Mouse (Mus musculus): ENCODE data around the gene Plbd2. TPM values are rescaled to one million over a fixed set of nuclear protein-coding genes. Genes with fewer than 3 reads are reported as not detected.

Plbd2 gene
- polyA plus RNA-seq, 1 experiment from 2014 or later: 28.7 TPM

DNA sequence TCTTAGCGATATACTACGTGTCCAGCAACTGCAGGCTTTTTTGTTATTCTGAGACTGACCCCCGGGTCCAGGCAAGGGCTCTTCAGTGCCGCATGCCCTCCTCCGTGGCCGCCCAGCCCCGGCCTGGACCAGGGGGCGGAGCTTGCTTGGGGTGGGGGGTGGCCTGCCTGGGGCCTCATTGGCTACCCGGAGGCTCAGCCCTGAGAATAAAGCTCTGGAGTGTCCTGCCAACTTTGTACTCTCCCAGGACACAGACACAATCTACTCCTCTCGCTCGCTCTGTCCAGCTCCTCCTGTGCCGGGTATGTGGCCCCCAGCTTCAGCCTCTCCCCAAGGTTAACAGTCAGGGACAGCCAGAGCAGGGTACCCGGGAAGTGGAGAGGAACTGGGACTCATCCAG, 27.1 kb downstream of the Plbd2 start, which contains the start of gene Sds:
TSS of gene Sds (plus strand) at position 231 of the 400 bp plus-strand sequence.
- Histone ChIP-seq H3K4me3 (ENCODE audit: low read depth, low read length) (no peak within 1 kb of the TSS), H3K27me3 (ENCODE audit: control insufficient read depth, insufficient read depth, low read length) (no peaks in the 10 kb centered on the region; the same call in 1 of the 2 replicates), H3K36me3 (ENCODE audit: control insufficient read depth, insufficient read depth, low read length) (no peaks in the 10 kb centered on the region), H3K9ac (ENCODE audit: low read depth, low read length) (no peak within 1 kb of the TSS), H3K27ac (ENCODE audit: low read depth, low read length) (no peak within 1 kb of the TSS), H3K4me2 (peak within 1 kb of the TSS; percentile 33; the same call in 1 of the 2 replicates), H3K4me1 (ENCODE audit: control insufficient read depth, insufficient read depth, low read length) (peaks cover 6% of the 10 kb centered on the region), H3K9me3 (replicated peaks; ENCODE audit: control insufficient read depth, low read length) (no peaks in the 10 kb centered on the region)
- ATAC-seq (replicated peaks; ENCODE audit: insufficient number of reproducible peaks, low FRiP score, low TSS enrichment): no peak
- 14% methylated on average over 13 of the region's 13 CpGs for WGBS (ENCODE audit: insufficient replicate concordance)

DNA sequence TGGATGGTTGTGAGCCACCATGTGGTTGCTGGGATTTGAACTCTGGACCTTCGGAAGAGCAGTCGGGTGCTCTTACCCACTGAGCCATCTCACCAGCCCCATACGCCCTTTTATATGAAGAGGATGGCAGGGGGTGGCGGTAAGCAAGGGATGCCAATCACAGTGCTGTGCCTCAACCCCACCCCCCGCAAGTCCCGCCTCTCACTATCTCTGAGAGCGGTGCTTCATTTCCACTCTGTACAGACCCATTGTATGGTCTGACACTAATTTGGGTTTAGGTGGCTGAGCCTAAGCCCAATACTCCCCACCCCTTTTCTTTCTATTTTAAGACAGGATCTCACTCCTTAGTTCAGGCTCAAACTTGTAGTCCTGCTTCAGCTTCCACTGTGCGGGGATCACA, 27.6 kb downstream of the Plbd2 start:
- H3K4me3 ChIP-seq (ENCODE audit: low read depth, low read length): no peak overlapping the region
- no peak overlapping the region for H3K9ac ChIP-seq (ENCODE audit: low read depth, low read length)
- H3K27ac ChIP-seq (ENCODE audit: low read depth, low read length): no peak overlapping the region
- WGBS (ENCODE audit: insufficient replicate concordance): 45% methylated on average over 8 of the region's 8 CpGs
- H3K9me3 ChIP-seq (replicated peaks; ENCODE audit: control insufficient read depth, low read length): no peaks in the 10 kb centered on the region
- no peaks in the 10 kb centered on the region; the same call in 1 of the 2 replicates for H3K27me3 ChIP-seq (ENCODE audit: control insufficient read depth, insufficient read depth, low read length)
- peaks cover 6% of the 10 kb centered on the region for H3K4me1 ChIP-seq (ENCODE audit: control insufficient read depth, insufficient read depth, low read length)
- no peak for ATAC-seq (replicated peaks; ENCODE audit: insufficient number of reproducible peaks, low FRiP score, low TSS enrichment)
- H3K36me3 ChIP-seq (ENCODE audit: control insufficient read depth, insufficient read depth, low read length): no peaks in the 10 kb centered on the region
- H3K4me2 ChIP-seq: peak overlapping the region; percentile 33; the same call in 1 of the 2 replicates

DNA sequence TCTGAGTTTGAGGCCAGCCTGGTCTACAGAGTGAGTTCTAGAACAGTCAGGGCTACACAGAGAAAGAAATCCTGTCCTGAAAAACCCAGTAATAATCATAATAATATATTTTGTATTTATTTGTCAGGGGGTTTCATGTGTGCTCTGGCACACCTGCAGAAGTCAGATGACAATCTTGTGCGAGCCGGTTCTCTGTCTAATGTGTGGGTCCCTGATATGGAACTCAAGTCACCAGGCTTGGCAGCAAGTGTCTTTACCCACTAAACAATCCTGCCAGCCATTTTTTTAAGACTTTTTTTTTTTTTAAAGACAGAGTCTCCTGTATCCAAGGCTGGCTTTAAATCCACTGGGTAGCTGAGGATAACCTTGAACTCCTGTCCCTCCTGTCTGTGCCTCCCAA, 30.1 kb downstream of the Plbd2 start:
- peaks cover 6% of the 10 kb centered on the region for H3K4me1 ChIP-seq (ENCODE audit: control insufficient read depth, insufficient read depth, low read length)
- ATAC-seq (replicated peaks; ENCODE audit: insufficient number of reproducible peaks, low FRiP score, low TSS enrichment): no peak
- no peak overlapping the region for H3K9ac ChIP-seq (ENCODE audit: low read depth, low read length)
- 86% methylated on average over 2 of the region's 2 CpGs for WGBS (ENCODE audit: insufficient replicate concordance)
- H3K27ac ChIP-seq (ENCODE audit: low read depth, low read length): no peak overlapping the region
- H3K9me3 ChIP-seq (replicated peaks; ENCODE audit: control insufficient read depth, low read length): no peaks in the 10 kb centered on the region
- H3K27me3 ChIP-seq (ENCODE audit: control insufficient read depth, insufficient read depth, low read length): no peaks in the 10 kb centered on the region; the same call in 1 of the 2 replicates
- no peak overlapping the region for H3K4me2 ChIP-seq
- no peaks in the 10 kb centered on the region for H3K36me3 ChIP-seq (ENCODE audit: control insufficient read depth, insufficient read depth, low read length)
- no peak overlapping the region for H3K4me3 ChIP-seq (ENCODE audit: low read depth, low read length)

DNA sequence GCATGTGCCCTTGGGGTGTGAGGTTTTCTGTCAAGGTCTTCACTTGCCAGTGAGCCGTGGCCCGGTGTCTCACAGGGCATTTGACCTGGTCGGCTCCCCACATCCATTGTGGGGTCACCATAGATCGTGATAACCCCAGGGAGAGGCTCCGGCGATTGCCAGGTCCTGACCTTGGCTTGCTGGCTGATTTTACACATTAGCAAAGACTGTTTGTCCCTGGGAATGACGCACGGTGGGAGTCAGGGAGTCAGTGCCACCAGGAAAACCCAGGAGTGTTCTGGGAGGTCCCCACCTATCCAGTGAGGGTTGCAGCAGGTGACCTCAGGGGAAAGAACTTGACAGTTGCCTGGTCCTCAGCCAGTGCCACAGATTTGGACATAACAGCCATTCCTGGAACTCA, 30.7 kb downstream of the Plbd2 start, which contains the start of gene Sdsl:
TSS of gene Sdsl (minus strand) at position 41 of the 400 bp plus-strand sequence.
- no peaks in the 10 kb centered on the region for H3K9me3 ChIP-seq (replicated peaks; ENCODE audit: control insufficient read depth, low read length)
- no peak within 1 kb of the TSS for H3K9ac ChIP-seq (ENCODE audit: low read depth, low read length)
- peaks cover 6% of the 10 kb centered on the region for H3K4me1 ChIP-seq (ENCODE audit: control insufficient read depth, insufficient read depth, low read length)
- no peak within 1 kb of the TSS for H3K4me3 ChIP-seq (ENCODE audit: low read depth, low read length)
- H3K36me3 ChIP-seq (ENCODE audit: control insufficient read depth, insufficient read depth, low read length): no peaks in the 10 kb centered on the region
- no peak for ATAC-seq (replicated peaks; ENCODE audit: insufficient number of reproducible peaks, low FRiP score, low TSS enrichment)
- H3K27me3 ChIP-seq (ENCODE audit: control insufficient read depth, insufficient read depth, low read length): no peaks in the 10 kb centered on the region
- H3K27ac ChIP-seq (ENCODE audit: low read depth, low read length): no peak within 1 kb of the TSS
- H3K4me2 ChIP-seq: no peak within 1 kb of the TSS
- 64% methylated on average over 8 of the region's 8 CpGs for WGBS (ENCODE audit: insufficient replicate concordance)

DNA sequence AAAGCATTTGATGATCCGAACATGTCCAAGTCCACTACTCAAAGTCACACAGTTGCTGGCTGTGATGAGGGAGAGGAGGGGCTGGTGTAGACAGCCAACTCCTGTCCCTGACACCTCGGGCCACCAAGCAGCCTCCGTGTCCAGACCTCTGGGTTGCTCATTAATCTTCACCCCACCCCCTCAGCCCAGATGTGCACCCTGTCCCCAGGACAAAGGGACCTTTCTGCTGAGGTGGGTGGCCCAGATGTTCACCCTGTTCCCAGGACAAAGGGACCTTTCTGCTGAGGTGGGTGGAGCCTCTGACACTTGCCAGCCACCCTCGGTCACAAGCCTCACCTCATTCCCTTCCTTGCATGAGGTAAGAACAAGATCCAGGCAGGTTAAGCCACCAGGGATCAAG, 31.9 kb downstream of the Plbd2 start:
- 52% methylated on average over 4 of the region's 4 CpGs for WGBS (ENCODE audit: insufficient replicate concordance)

DNA sequence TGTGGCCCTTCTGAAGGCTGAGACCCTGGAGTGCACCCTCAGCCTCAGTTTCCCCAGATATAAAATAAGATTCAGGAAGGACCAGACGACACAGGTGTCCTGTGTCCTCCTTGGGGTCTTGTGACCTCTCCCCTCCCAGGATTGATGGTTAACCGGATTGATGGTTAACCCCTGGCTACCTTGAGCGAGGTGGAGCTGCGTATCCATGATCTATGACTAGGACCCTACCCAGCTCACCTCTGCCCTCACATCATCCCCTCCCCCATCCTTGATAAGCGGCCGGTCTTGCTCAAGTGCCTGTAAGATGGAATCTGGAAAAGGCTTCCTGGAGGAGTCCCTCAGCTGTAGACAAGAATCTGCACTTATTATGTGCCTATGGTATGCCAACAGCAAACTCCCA, 34.6 kb downstream of the Plbd2 start:
- Histone ChIP-seq H3K4me3 (ENCODE audit: low read depth, low read length) (no peak overlapping the region), H3K4me1 (ENCODE audit: control insufficient read depth, insufficient read depth, low read length) (peaks cover 3% of the 10 kb centered on the region; the same call in 1 of the 2 replicates), H3K9ac (ENCODE audit: low read depth, low read length) (no peak overlapping the region), H3K4me2 (no peak overlapping the region), H3K27me3 (ENCODE audit: control insufficient read depth, insufficient read depth, low read length) (no peaks in the 10 kb centered on the region), H3K36me3 (ENCODE audit: control insufficient read depth, insufficient read depth, low read length) (no peaks in the 10 kb centered on the region), H3K9me3 (replicated peaks; ENCODE audit: control insufficient read depth, low read length) (no peaks in the 10 kb centered on the region; the same call in 1 of the 2 replicates), H3K27ac (ENCODE audit: low read depth, low read length) (no peak overlapping the region)
- WGBS (ENCODE audit: insufficient replicate concordance): 80% methylated on average over 6 of the region's 6 CpGs
- no peak for ATAC-seq (replicated peaks; ENCODE audit: insufficient number of reproducible peaks, low FRiP score, low TSS enrichment)

More for the DNA sequence above, 31.9 kb downstream of the Plbd2 start:
- no peak overlapping the region for H3K9ac ChIP-seq (ENCODE audit: low read depth, low read length)
- H3K9me3 ChIP-seq (replicated peaks; ENCODE audit: control insufficient read depth, low read length): no peaks in the 10 kb centered on the region
- H3K27me3 ChIP-seq (ENCODE audit: control insufficient read depth, insufficient read depth, low read length): no peaks in the 10 kb centered on the region
- H3K4me2 ChIP-seq: no peak overlapping the region
- H3K4me1 ChIP-seq (ENCODE audit: control insufficient read depth, insufficient read depth, low read length): peaks cover 9% of the 10 kb centered on the region
- H3K4me3 ChIP-seq (ENCODE audit: low read depth, low read length): no peak overlapping the region
- H3K27ac ChIP-seq (ENCODE audit: low read depth, low read length): no peak overlapping the region
- ATAC-seq (replicated peaks; ENCODE audit: insufficient number of reproducible peaks, low FRiP score, low TSS enrichment): no peak
- no peaks in the 10 kb centered on the region for H3K36me3 ChIP-seq (ENCODE audit: control insufficient read depth, insufficient read depth, low read length)

DNA sequence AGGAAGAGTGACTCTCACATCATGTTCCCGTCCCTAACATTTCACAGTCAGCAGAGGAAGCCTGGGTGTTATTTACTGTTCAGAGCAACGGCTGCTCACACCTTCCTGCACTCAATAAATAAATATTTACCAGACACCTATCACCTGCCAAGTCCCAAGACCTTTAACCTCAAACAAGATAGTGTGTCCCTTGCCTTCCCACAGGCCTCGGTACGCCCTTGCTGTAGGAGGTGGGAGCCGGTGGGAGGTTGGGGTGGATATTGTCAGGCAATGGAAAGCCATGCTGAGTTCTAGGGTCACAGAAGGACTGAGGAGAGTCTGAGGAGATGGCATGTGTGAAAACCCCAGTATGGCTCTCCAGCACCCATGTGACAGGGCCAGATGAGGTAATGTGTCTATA, 35.1 kb downstream of the Plbd2 start:
- ATAC-seq (replicated peaks; ENCODE audit: insufficient number of reproducible peaks, low FRiP score, low TSS enrichment): no peak
- WGBS (ENCODE audit: insufficient replicate concordance): 65% methylated on average over 5 of the region's 5 CpGs

DNA sequence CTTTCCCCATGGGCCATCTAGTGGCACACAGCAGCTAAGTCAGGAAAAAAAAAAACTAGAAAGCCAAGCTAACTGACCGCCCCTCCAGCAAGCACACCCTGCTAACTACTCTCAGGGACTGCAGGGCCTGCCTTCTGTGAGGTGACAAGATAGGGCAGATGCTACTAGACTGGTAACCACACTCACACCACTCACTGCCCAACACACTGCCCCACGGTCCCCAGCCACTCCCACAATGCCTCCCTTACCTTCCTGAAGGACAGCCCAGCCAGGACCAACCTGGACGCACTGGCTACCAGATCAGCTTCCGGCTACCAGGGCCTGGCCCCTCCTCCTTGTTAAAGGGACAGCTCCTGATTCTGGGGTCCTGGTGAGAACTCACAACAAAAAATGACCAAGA, 36.4 kb downstream of the Plbd2 start:
- H3K9ac ChIP-seq (ENCODE audit: low read depth, low read length): peak overlapping the region; percentile 56; the same call in 1 of the 2 replicates
- no peaks in the 10 kb centered on the region for H3K36me3 ChIP-seq (ENCODE audit: control insufficient read depth, insufficient read depth, low read length)
- 6% methylated on average over 4 of the region's 4 CpGs for WGBS (ENCODE audit: insufficient replicate concordance)
- H3K27me3 ChIP-seq (ENCODE audit: control insufficient read depth, insufficient read depth, low read length): peaks cover 13% of the 10 kb centered on the region
- no peaks in the 10 kb centered on the region; the same call in 1 of the 2 replicates for H3K9me3 ChIP-seq (replicated peaks; ENCODE audit: control insufficient read depth, low read length)
- ATAC-seq (replicated peaks; ENCODE audit: insufficient number of reproducible peaks, low FRiP score, low TSS enrichment): no peak
- peaks cover 3% of the 10 kb centered on the region; the same call in 1 of the 2 replicates for H3K4me1 ChIP-seq (ENCODE audit: control insufficient read depth, insufficient read depth, low read length)
- H3K4me3 ChIP-seq (ENCODE audit: low read depth, low read length): peak overlapping the region; percentile 35
- no peak overlapping the region for H3K27ac ChIP-seq (ENCODE audit: low read depth, low read length)
- H3K4me2 ChIP-seq: peak overlapping the region; percentile 47

More for the DNA sequence above, 35.1 kb downstream of the Plbd2 start:
- no peak overlapping the region for H3K4me2 ChIP-seq
- H3K9ac ChIP-seq (ENCODE audit: low read depth, low read length): no peak overlapping the region
- H3K36me3 ChIP-seq (ENCODE audit: control insufficient read depth, insufficient read depth, low read length): no peaks in the 10 kb centered on the region
- H3K9me3 ChIP-seq (replicated peaks; ENCODE audit: control insufficient read depth, low read length): no peaks in the 10 kb centered on the region; the same call in 1 of the 2 replicates
- 0 out of 2 replicates have a peak, but pooled peaks cover 3% of the 10 kb centered on the region for H3K27me3 ChIP-seq (ENCODE audit: control insufficient read depth, insufficient read depth, low read length)
- no peak overlapping the region for H3K27ac ChIP-seq (ENCODE audit: low read depth, low read length)
- peaks cover 3% of the 10 kb centered on the region; the same call in 1 of the 2 replicates for H3K4me1 ChIP-seq (ENCODE audit: control insufficient read depth, insufficient read depth, low read length)
- no peak overlapping the region for H3K4me3 ChIP-seq (ENCODE audit: low read depth, low read length)

DNA sequence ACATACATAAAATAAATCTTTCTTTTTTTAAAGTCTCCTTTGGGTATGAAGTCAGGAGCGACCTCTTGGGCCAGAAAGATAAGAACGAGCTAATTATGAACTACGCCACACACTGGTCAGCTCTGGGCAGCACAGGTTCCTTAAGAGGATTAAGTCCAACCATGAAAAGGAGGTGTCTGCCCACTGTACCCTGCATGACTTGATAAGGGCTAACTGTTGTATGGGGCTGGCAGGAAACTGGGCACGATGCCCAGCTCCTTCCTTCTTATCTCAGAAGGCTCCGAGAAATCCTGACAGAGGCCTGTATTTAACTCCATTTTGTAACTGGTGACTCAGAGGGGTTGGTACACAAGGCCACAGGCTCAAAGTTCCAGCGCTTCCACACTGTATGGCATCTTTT, 37.6 kb downstream of the Plbd2 start:
- no peak overlapping the region for H3K27ac ChIP-seq (ENCODE audit: low read depth, low read length)
- H3K4me1 ChIP-seq (ENCODE audit: control insufficient read depth, insufficient read depth, low read length): peaks cover 3% of the 10 kb centered on the region
- H3K9me3 ChIP-seq (replicated peaks; ENCODE audit: control insufficient read depth, low read length): no peaks in the 10 kb centered on the region; the same call in 1 of the 2 replicates
- no peaks in the 10 kb centered on the region for H3K36me3 ChIP-seq (ENCODE audit: control insufficient read depth, insufficient read depth, low read length)
- H3K27me3 ChIP-seq (ENCODE audit: control insufficient read depth, insufficient read depth, low read length): peaks cover 21% of the 10 kb centered on the region
- H3K4me2 ChIP-seq: no peak overlapping the region
- 58% methylated on average over 6 of the region's 6 CpGs for WGBS (ENCODE audit: insufficient replicate concordance)
- H3K9ac ChIP-seq (ENCODE audit: low read depth, low read length): no peak overlapping the region
- no peak for ATAC-seq (replicated peaks; ENCODE audit: insufficient number of reproducible peaks, low FRiP score, low TSS enrichment)
- no peak overlapping the region for H3K4me3 ChIP-seq (ENCODE audit: low read depth, low read length)
